Mouse (Mus musculus) small intestine, adult 2 months (tissue): Measurements from ENCODE around the gene Gabarapl2.

Source experiments
- CTCF ChIP-seq: fragments of 200-500 bp; IDR thresholded peaks from 2 replicates; pipeline ENCODE4 v1.5.1; 2012; ENCODE audit warnings: low read depth, mild to moderate bottlenecking, control low read depth, inconsistent platforms, low read length, moderate library complexity, mixed read lengths; ENCODE audit not compliant: insufficient replicate concordance, insufficient read length; ENCODE audit errors: extremely low read depth
- POLR2A ChIP-seq: fragments of 200-500 bp; IDR thresholded peaks from 2 replicates; pipeline ENCODE4 v1.6.1; 2012; ENCODE audit warnings: low read depth, mild to moderate bottlenecking, control low read depth, inconsistent platforms, low read length, moderate library complexity

- TF ChIP-seq POLR2A (no peak), CTCF (no peak)
These were observed 35.2 kb downstream of the Gabarapl2 start for GRCm38 (mm10) chr8:111975706-111976105.
